Mouse (Mus musculus) heart, postnatal 0 days (tissue): ENCODE data around the gene Ten1. TPM values are rescaled to one million over a fixed set of nuclear protein-coding genes. Genes with fewer than 3 reads are reported as not detected.

Source experiments
- ATAC-seq: fragments of 200-750 bp; cut with Nextera tagmentation; 2 replicates; pipeline ENCODE4 v1.8.0; 2017; ENCODE audit warnings: low read depth, moderate number of reproducible peaks, moderate library complexity; ENCODE audit not compliant: insufficient read depth
- DNase-seq: peaks from one replicate; pipeline ENCODE4 v3.0.0-alpha.2; 2016; ENCODE audit warnings: low spot score
- H3K27ac ChIP-seq: fragments of 300-500 bp; sonication (generic); 2 replicates; pipeline ENCODE4 v1.5.1; 2014; ENCODE audit warnings: low read depth, mild to moderate bottlenecking
- H3K27me3 ChIP-seq: fragments of 300-500 bp; sonication (generic); 2 replicates; pipeline ENCODE4 v1.6.1; 2014; ENCODE audit warnings: low read length, mixed read lengths; ENCODE audit not compliant: control insufficient read depth, insufficient read depth
- H3K36me3 ChIP-seq: fragments of 300-500 bp; sonication (generic); replicated peaks from 2 replicates; pipeline ENCODE4 v1.6.1; 2014; ENCODE audit warnings: low read length, mixed read lengths; ENCODE audit not compliant: control insufficient read depth, insufficient read depth
- H3K4me1 ChIP-seq: fragments of 300-500 bp; sonication (generic); 2 replicates; pipeline ENCODE4 v1.6.1; 2014; ENCODE audit warnings: antibody characterized with exemption; ENCODE audit not compliant: control insufficient read depth, insufficient read depth
- H3K4me2 ChIP-seq: fragments of 300-500 bp; sonication (generic); 2 replicates; pipeline ENCODE4 v1.6.1; 2014; ENCODE audit warnings: low read depth, mild to moderate bottlenecking, low read length, moderate library complexity
- H3K4me3 ChIP-seq: fragments of 300-500 bp; sonication (generic); 2 replicates; pipeline ENCODE4 v1.5.1; 2014; ENCODE audit warnings: low read depth, low read length
- H3K9ac ChIP-seq: fragments of 300-500 bp; sonication (generic); replicated peaks from 2 replicates; pipeline ENCODE4 v1.6.1; 2014; ENCODE audit warnings: low read depth, low read length, mixed read lengths
- H3K9me3 ChIP-seq: fragments of 300-500 bp; sonication (generic); replicated peaks from 2 replicates; pipeline ENCODE4 v1.6.1; 2016; ENCODE audit warnings: low read length; ENCODE audit not compliant: control insufficient read depth
- CTCF ChIP-seq: IDR thresholded peaks from 2 replicates; pipeline ENCODE4 v1.5.1; 2016; ENCODE audit warnings: antibody characterized with exemption, control low read depth, low read depth
- EP300 ChIP-seq: IDR thresholded peaks from 2 replicates; pipeline ENCODE4 v1.6.1; 2016; ENCODE audit warnings: antibody characterized with exemption, low read depth
- WGBS: fragments of 180-500 bp; shearing (Covaris S2); extraction: QIAGEN DNeasy Blood & Tissue Kit; methylation state at CpG from one replicate; pipeline ENCODE4 v1.1.7; 2014; 5-methylcytosine and 5-hydroxymethylcytosine counted together
- polyA plus RNA-seq: library from polyadenylated mRNA; unstranded; fragments of >200 nt; fragmentation: Nextera tagmentation; extraction: Ambion mirVana; gene quantifications from 2 replicates; pipeline ENCODE4 v1.2.1, GENCODE M21; 2015
- total RNA-seq: library from RNA; depleted of rRNA; stranded (reverse); fragments of >200 nt; gene quantifications from 2 replicates; pipeline ENCODE4 v1.2.3, GENCODE M21; 2014; ENCODE audit warnings: low replicate concordance

Ten1 gene
- total and polyA plus RNA-seq, 2 experiments from 2014 or later: 58.4 to 68.2 TPM

DNA sequence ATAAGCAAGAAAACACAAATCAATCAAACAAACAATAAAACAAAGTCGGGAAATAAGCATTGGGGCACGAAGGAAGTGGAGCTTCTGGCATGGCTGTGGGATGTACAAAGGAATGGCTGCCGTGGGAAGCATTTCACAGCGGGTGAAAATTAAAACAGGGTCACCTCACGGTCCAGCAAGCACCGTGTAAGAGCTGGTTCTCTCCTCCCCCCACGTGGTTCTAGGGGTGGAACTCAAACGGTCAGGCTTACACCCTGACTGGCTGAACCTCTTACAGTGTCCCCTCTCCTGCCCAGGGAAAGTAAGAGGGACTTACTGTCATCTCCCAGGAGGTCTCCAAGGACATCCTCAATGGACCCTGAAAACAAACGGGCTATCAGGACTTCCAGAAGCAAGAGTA lies 35.7 kb upstream of the Ten1 start:
- Histone ChIP-seq H3K27ac (no peak overlapping the region), H3K9me3 (no peaks in the 10 kb centered on the region), H3K27me3 (no peaks in the 10 kb centered on the region), H3K4me1 (peaks cover 8% of the 10 kb centered on the region), H3K4me3 (no peak overlapping the region), H3K4me2 (no peak overlapping the region), H3K9ac (no peak overlapping the region), H3K36me3 (peaks cover 36% of the 10 kb centered on the region)
- WGBS: 58% methylated on average over 9 of the region's 9 CpGs
- DNase-seq (no peak), ATAC-seq (no peak)
- TF ChIP-seq EP300 (no peak), CTCF (no peak)

DNA sequence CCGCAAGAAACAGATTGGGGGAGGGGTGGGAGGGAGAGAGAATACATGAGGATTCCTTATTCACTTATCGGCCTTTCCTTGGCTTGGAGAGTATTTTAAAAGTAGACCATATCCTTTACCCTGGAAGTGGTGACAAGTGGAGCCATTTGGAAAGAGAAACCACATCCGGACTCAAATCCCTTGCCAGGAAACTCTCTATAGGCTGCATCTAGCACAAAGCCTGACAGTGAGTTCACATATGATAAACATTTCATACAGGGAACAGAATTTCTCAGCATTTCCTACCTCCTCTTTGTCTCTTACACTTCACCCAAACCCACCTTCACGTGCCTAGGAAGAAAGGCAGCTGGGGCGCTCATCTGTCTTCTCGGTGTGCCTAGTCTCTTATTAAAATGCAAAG lies 31.4 kb upstream of the Ten1 start:
- DNase-seq (peak; percentile 68), ATAC-seq (no peak)
- Histone ChIP-seq H3K9me3 (no peaks in the 10 kb centered on the region), H3K4me2 (peak overlapping the region; percentile 76), H3K27ac (peak overlapping the region; percentile 91), H3K9ac (peak overlapping the region; percentile 67), H3K4me3 (peak overlapping the region; percentile 67), H3K27me3 (no peaks in the 10 kb centered on the region), H3K4me1 (peaks cover 8% of the 10 kb centered on the region), H3K36me3 (peaks cover 24% of the 10 kb centered on the region)
- TF ChIP-seq CTCF (no peak), EP300 (no peak)
- WGBS: 2% methylated on average over 6 of the region's 6 CpGs

GRCm38 (mm10) chr11:116167884-116168439 lies 30.7 kb upstream of the Ten1 start, which contains the start of gene Fbf1:
Fbf1 (minus strand) TSS chr11:116168166.
- Histone ChIP-seq H3K9me3 (no peaks in the 10 kb centered on the region), H3K9ac (peak within 1 kb of the TSS; percentile 67), H3K27ac (peak within 1 kb of the TSS; percentile 91), H3K4me1 (peaks cover 8% of the 10 kb centered on the region), H3K27me3 (no peaks in the 10 kb centered on the region), H3K36me3 (peaks cover 31% of the 10 kb centered on the region), H3K4me2 (peak within 1 kb of the TSS; percentile 76), H3K4me3 (peak within 1 kb of the TSS; percentile 67)
- ATAC-seq (peak; percentile 97), DNase-seq (peak; percentile 97)
- TF ChIP-seq EP300 (peak; percentile 83), CTCF (no peak)
- WGBS: under 1% methylated on average over 40 of the region's 40 CpGs

- 71% methylated on average over 3 of the region's 3 CpGs for WGBS
- H3K9me3 ChIP-seq: no peaks in the 10 kb centered on the region
- no peaks in the 10 kb centered on the region for H3K27me3 ChIP-seq
- TF ChIP-seq CTCF (no peak), EP300 (no peak)
- H3K4me2 ChIP-seq: no peak overlapping the region
- no peak overlapping the region for H3K4me3 ChIP-seq
- peaks cover 44% of the 10 kb centered on the region for H3K36me3 ChIP-seq
- H3K9ac ChIP-seq: no peak overlapping the region
- H3K4me1 ChIP-seq: peaks cover 8% of the 10 kb centered on the region
- ATAC-seq: no peak
- no peak overlapping the region for H3K27ac ChIP-seq
- no peak for DNase-seq
Observed at GRCm38 (mm10) chr11:116169214-116169613, 29.4 kb upstream of the Ten1 start.

DNA sequence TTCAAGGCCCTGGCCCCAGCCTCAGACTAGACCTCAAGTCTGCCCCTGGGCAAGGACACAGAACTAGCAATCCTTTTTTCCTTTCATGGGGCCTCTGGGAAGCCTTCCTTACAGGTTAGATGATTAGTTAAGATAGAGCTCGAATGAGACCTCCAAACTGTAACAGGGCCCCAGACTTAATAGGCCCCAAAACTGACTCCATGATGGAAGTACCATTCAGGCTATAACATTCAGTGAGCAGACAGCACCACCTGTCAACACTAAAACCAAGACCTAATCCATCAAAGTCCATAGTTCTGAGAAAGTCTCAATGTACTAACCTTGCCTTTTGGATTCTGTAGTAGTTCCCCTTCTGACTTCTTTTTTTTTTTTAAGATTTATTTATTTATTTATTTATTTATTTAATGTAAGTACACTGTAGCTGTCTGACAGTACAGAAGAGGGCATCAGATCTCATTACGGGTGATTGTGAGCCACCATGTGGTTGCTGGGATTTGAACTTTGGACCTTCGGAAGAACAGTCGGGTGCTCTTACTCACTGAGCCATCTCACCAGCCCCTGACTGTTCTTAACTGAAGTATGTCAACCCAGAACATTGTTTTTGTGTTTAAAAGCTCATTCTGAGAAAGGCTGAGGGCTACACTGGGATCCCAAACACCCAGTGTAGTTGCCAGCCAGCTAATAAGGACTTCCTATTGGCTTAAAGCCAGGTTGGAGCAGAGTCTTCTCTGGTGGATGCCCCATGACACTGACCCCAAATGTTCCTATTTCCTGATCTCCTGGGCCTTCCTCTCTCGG lies 28.5 kb upstream of the Ten1 start:
- H3K9ac ChIP-seq: no peak overlapping the region
- WGBS: 77% methylated on average over 5 of the region's 5 CpGs
- DNase-seq (no peak), ATAC-seq (no peak)
- H3K4me2 ChIP-seq: no peak overlapping the region
- peaks cover 49% of the 10 kb centered on the region for H3K36me3 ChIP-seq
- peaks cover 8% of the 10 kb centered on the region for H3K4me1 ChIP-seq
- H3K27me3 ChIP-seq: no peaks in the 10 kb centered on the region
- H3K9me3 ChIP-seq: no peaks in the 10 kb centered on the region
- H3K27ac ChIP-seq: no peak overlapping the region
- TF ChIP-seq CTCF (no peak), EP300 (no peak)
- H3K4me3 ChIP-seq: no peak overlapping the region

DNA sequence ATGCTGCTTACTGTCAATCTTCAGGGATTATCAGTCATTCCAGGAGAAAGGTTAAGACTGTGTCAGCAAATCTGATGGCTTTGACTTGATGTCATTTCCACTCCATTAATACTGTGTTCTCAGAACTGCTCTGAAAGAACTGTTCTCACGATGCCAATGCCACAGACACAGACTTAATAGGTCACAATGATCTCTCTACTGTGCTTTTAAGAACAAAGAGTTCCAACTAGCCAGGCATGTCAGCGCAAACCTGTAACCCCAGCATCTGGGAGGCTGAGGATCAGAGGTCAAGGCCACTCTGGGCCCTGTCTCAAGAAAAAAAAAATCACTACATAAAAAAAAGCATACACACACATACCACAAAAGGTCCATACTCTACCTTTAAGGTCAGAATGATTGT lies 26.7 kb upstream of the Ten1 start:
- Histone ChIP-seq H3K27ac (no peak overlapping the region), H3K27me3 (no peaks in the 10 kb centered on the region), H3K36me3 (peaks cover 56% of the 10 kb centered on the region), H3K4me1 (peaks cover 2% of the 10 kb centered on the region), H3K4me2 (no peak overlapping the region), H3K4me3 (no peak overlapping the region), H3K9me3 (no peaks in the 10 kb centered on the region), H3K9ac (no peak overlapping the region)
- TF ChIP-seq EP300: no peak
- TF ChIP-seq CTCF: no peak
- ATAC-seq (no peak), DNase-seq (no peak)
- 87% methylated on average over 2 of the region's 2 CpGs for WGBS
